Mouse (Mus musculus): ENCODE measurements around the gene Tmem8b. TPM values are rescaled to one million over a fixed set of nuclear protein-coding genes. Genes with fewer than 3 reads are reported as not detected.

The Tmem8b gene
- polyA plus RNA-seq, 1 experiment from 2014 or later: 3.3 TPM

- Histone ChIP-seq H3K27ac (no peak overlapping the region), H3K36me3 (no peaks in the 10 kb centered on the region), H3K4me3 (replicated peaks) (no peak overlapping the region), H3K27me3 (replicated peaks) (no peaks in the 10 kb centered on the region; the same call in 1 of the 2 replicates), H3K9me3 (no peaks in the 10 kb centered on the region), H3K4me1 (replicated peaks) (peaks cover 15% of the 10 kb centered on the region), H3K4me2 (replicated peaks) (no peak overlapping the region), H3K9ac (no peak overlapping the region)
- ATAC-seq: 0 out of 2 replicates have a peak, but pooled peaks have one; percentile 18
- WGBS: 13% methylated on average over 2 of the region's 2 CpGs
Measured at GRCm38 (mm10) chr4:43672070-43672469, 3.3 kb downstream of the Tmem8b start.

DNA sequence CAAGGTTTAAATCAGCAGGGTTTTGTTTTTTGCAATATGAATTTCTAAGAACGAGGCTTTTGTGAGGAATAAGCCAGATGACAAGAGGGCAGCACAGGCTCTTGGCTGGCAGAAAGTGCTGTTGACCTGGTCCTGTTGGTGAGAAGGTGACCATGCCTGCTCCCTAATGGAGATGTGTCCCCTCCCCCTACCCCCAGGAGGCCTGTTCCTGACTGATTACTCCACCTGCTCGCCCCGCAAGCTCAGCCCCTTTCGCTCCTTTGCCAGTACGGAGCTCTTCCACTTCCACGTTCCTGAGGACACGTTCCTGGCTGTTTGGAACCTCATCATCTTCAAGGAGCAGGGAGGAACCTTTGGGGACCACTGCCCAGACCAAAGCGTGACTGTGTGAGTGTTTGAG is 4.9 kb downstream of the Tmem8b start:
- Histone ChIP-seq H3K36me3 (no peaks in the 10 kb centered on the region), H3K4me3 (replicated peaks) (no peak overlapping the region), H3K4me2 (replicated peaks) (no peak overlapping the region), H3K27me3 (replicated peaks) (no peaks in the 10 kb centered on the region), H3K9ac (no peak overlapping the region), H3K4me1 (replicated peaks) (peaks cover 12% of the 10 kb centered on the region), H3K27ac (no peak overlapping the region), H3K9me3 (no peaks in the 10 kb centered on the region)
- no peak for ATAC-seq
- 77% methylated on average over 8 of the region's 8 CpGs for WGBS

GRCm38 (mm10) chr4:43674974-43675373 is 6.2 kb downstream of the Tmem8b start:
- H3K4me2 ChIP-seq (replicated peaks): no peak overlapping the region
- H3K4me3 ChIP-seq (replicated peaks): no peak overlapping the region
- no peaks in the 10 kb centered on the region for H3K9me3 ChIP-seq
- H3K27me3 ChIP-seq (replicated peaks): no peaks in the 10 kb centered on the region
- H3K27ac ChIP-seq: no peak overlapping the region
- H3K9ac ChIP-seq: no peak overlapping the region
- 0 out of 2 replicates have a peak, but pooled peaks cover 6% of the 10 kb centered on the region for H3K4me1 ChIP-seq (replicated peaks)
- ATAC-seq: peak; percentile 57
- no peaks in the 10 kb centered on the region for H3K36me3 ChIP-seq
- WGBS: 51% methylated on average over 5 of the region's 5 CpGs

DNA sequence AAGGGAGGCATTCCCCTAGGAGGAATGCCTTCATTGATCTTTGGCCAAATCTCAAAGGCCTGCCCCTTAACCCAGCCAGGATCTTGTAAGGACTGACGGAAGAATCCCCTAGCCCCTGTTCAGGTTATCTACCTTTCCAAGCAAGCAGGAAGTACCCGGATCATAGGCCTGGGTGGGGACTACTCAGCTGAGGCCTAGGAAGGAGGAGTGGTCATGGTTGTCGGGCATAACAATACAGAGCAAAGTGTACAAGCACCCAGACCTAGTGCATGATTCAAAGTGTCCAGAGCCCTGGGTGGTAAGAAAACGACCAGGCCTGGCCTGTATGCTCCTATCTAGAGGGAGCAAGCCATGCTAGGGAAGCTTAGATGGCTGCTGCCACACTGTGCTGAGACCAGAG is 6.8 kb downstream of the Tmem8b start:
- Histone ChIP-seq H3K9me3 (no peaks in the 10 kb centered on the region), H3K9ac (no peak overlapping the region), H3K36me3 (no peaks in the 10 kb centered on the region), H3K27ac (no peak overlapping the region), H3K4me2 (replicated peaks) (no peak overlapping the region), H3K4me3 (replicated peaks) (no peak overlapping the region), H3K4me1 (replicated peaks) (0 out of 2 replicates have a peak, but pooled peaks cover 4% of the 10 kb centered on the region), H3K27me3 (replicated peaks) (no peaks in the 10 kb centered on the region)
- ATAC-seq: peak; percentile 48
- WGBS: 63% methylated on average over 4 of the region's 4 CpGs

DNA sequence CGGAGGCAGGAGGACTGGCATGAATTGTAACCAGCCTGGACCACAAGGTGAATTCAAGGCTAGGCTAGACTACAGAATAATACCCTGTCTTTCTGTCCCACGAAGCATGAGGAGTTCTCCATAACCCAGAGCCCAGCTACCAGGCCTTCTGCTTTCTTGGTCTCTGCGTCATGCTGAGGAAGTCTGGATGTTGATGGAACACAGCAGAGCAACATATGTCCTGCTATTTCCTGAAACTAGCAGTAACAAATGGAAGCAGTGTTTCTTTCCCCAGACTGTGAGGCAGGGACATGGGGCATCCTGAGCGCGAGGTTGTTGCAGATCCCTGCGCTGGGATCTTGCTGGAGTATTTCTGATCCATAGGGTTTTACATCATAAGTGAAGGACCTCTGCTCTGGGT is 9.8 kb downstream of the Tmem8b start:
- no peak for ATAC-seq
- no peaks in the 10 kb centered on the region for H3K9me3 ChIP-seq
- WGBS: 83% methylated on average over 6 of the region's 6 CpGs

DNA sequence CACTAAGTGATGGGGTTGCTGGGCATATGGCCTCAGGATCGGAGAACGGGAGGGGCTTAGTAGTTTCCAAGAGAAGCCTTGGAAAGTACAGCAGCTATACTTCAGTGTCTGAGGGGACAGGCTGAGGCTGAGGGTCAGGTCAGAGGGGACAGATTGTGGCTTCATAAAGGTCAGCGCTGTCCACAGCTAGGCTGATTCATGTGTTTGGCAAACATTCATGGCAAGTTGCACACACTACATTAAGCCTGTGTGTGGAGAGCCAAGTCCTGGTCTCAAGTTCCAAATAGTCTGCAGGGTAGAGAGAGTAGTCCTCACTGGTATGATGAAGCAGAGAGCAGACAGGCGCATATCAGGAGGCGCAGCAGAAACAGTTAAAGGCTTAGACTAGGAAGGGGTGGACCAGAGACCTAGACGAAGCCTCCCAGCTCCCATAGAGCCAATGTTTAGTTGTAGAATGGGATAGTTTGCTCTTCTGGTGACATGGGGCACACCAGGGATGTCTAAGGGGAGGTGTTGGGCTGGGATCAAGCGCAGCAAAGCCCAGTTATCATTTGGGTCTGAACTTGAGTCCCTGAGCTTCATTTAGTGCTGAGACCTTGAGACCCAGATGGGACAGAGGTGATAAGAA is 10.8 kb downstream of the Tmem8b start:
- H3K4me1 ChIP-seq (replicated peaks): 0 out of 2 replicates have a peak, but pooled peaks cover 4% of the 10 kb centered on the region
- H3K36me3 ChIP-seq: peaks cover 6% of the 10 kb centered on the region; the same call in 1 of the 2 replicates
- no peak overlapping the region for H3K9ac ChIP-seq
- WGBS: 86% methylated on average over 7 of the region's 7 CpGs
- no peak overlapping the region for H3K4me2 ChIP-seq (replicated peaks)
- no peak overlapping the region for H3K27ac ChIP-seq
- no peaks in the 10 kb centered on the region for H3K27me3 ChIP-seq (replicated peaks)
- H3K4me3 ChIP-seq (replicated peaks): no peak overlapping the region
- no peaks in the 10 kb centered on the region for H3K9me3 ChIP-seq
- no peak for ATAC-seq

More for the DNA sequence above, 9.8 kb downstream of the Tmem8b start:
- H3K4me2 ChIP-seq (replicated peaks): no peak overlapping the region
- H3K4me3 ChIP-seq (replicated peaks): no peak overlapping the region
- no peak overlapping the region for H3K9ac ChIP-seq
- peaks cover 6% of the 10 kb centered on the region; the same call in 1 of the 2 replicates for H3K36me3 ChIP-seq
- H3K27me3 ChIP-seq (replicated peaks): no peaks in the 10 kb centered on the region
- H3K4me1 ChIP-seq (replicated peaks): 0 out of 2 replicates have a peak, but pooled peaks cover 4% of the 10 kb centered on the region
- H3K27ac ChIP-seq: no peak overlapping the region

GRCm38 (mm10) chr4:43690021-43690420 is 21.2 kb downstream of the Tmem8b start:
- WGBS: 94% methylated on average over 17 of the region's 17 CpGs
- no peak for ATAC-seq

GRCm38 (mm10) chr4:43691026-43691425 is 22.3 kb downstream of the Tmem8b start:
- Histone ChIP-seq H3K27me3 (replicated peaks) (no peaks in the 10 kb centered on the region), H3K4me3 (replicated peaks) (no peak overlapping the region), H3K4me2 (replicated peaks) (no peak overlapping the region), H3K4me1 (replicated peaks) (0 out of 2 replicates have a peak, but pooled peaks cover 3% of the 10 kb centered on the region), H3K36me3 (0 out of 2 replicates have a peak, but pooled peaks cover 2% of the 10 kb centered on the region), H3K9ac (no peak overlapping the region), H3K9me3 (no peaks in the 10 kb centered on the region), H3K27ac (no peak overlapping the region)
- WGBS: 75% methylated on average over 5 of the region's 5 CpGs
- no peak for ATAC-seq

More at GRCm38 (mm10) chr4:43690021-43690420, 21.2 kb downstream of the Tmem8b start:
- 0 out of 2 replicates have a peak, but pooled peaks cover 3% of the 10 kb centered on the region for H3K4me1 ChIP-seq (replicated peaks)
- no peak overlapping the region for H3K4me3 ChIP-seq (replicated peaks)
- no peaks in the 10 kb centered on the region for H3K9me3 ChIP-seq
- 0 out of 2 replicates have a peak, but pooled peaks cover 2% of the 10 kb centered on the region for H3K36me3 ChIP-seq
- no peaks in the 10 kb centered on the region for H3K27me3 ChIP-seq (replicated peaks)
- no peak overlapping the region for H3K27ac ChIP-seq
- no peak overlapping the region for H3K4me2 ChIP-seq (replicated peaks)
- H3K9ac ChIP-seq: no peak overlapping the region

GRCm38 (mm10) chr4:43693806-43694241 is 25.1 kb downstream of the Tmem8b start:
- 0 out of 2 replicates have a peak, but pooled peaks cover 2% of the 10 kb centered on the region for H3K36me3 ChIP-seq
- no peaks in the 10 kb centered on the region for H3K27me3 ChIP-seq (replicated peaks)
- H3K9ac ChIP-seq: no peak overlapping the region
- 64% methylated on average over 5 of the region's 5 CpGs for WGBS
- 0 out of 2 replicates have a peak, but pooled peaks cover 3% of the 10 kb centered on the region for H3K4me1 ChIP-seq (replicated peaks)
- 0 out of 2 replicates have a peak, but pooled peaks have one; percentile 63 for ATAC-seq
- no peak overlapping the region for H3K4me2 ChIP-seq (replicated peaks)
- no peak overlapping the region for H3K4me3 ChIP-seq (replicated peaks)
- H3K9me3 ChIP-seq: no peaks in the 10 kb centered on the region
- no peak overlapping the region for H3K27ac ChIP-seq

DNA sequence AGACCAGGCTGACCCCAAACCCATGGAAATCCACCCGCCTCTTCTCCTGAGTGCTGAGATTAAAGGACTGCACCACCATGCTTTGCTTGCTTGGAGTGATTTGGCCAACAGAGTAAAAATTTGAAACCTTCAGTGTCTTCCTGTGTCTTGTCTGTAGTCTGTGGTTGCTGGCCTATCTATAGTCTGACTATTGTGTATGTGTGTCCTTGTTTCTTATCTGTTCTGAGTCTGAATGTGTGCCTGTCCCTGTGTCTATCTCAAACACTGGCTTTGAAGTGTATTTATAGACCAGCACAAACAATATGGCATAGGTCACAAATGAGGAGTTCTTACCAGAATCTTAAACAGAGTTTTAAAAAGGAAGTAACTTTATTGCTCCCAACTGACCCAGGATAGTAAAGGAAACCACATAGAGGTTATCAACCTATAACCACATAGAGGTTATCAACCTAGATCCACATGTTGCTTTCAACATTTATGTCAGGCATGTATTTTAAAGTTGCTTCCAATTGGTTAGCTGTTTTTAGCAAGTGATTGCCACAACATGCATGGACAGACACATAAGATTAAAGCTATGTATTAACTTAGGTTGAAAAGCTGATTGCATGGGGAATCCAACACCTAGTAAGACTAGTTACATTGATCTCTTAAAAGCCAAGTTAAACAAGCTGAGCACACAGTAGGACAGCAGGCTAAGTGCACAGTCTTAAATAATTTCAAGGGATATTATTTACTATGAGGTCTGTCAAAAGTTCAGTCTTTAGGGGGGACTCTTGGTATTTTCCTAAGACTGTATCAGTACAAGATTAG is 25.9 kb downstream of the Tmem8b start:
- no peak overlapping the region for H3K4me2 ChIP-seq (replicated peaks)
- ATAC-seq: no peak
- 76% methylated on average over 1 of the region's 1 CpGs for WGBS

DNA sequence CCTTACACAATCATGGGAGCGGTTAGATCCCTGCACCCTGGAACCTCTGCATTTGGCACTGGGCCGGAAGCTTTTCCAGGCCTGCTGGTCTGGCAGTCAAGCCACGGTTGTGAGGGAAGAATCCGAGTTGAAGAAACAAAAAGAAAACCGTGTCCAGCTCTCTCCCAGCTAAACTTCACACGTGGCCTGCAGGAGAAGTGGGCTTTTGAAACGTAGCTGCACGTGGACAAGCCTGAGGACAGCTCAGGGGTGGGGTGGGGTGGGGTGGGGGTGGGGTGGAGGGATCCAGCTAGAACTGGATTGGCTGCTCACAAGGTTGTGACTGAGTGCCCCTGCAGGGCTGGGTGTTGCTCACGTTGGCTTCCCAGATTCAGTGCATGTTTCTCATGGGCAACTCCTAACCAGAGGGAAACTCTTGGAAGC is 26.5 kb downstream of the Tmem8b start:
- Histone ChIP-seq H3K27me3 (replicated peaks) (no peaks in the 10 kb centered on the region), H3K4me3 (replicated peaks) (no peak overlapping the region), H3K9me3 (no peaks in the 10 kb centered on the region), H3K27ac (no peak overlapping the region), H3K9ac (no peak overlapping the region), H3K36me3 (no peaks in the 10 kb centered on the region), H3K4me1 (replicated peaks) (0 out of 2 replicates have a peak, but pooled peaks cover 3% of the 10 kb centered on the region), H3K4me2 (replicated peaks) (no peak overlapping the region)
- ATAC-seq: peak; percentile 86
- 24% methylated on average over 9 of the region's 9 CpGs for WGBS

More for the DNA sequence above, 25.9 kb downstream of the Tmem8b start:
- Histone ChIP-seq H3K9ac (no peak overlapping the region), H3K4me3 (replicated peaks) (no peak overlapping the region), H3K36me3 (0 out of 2 replicates have a peak, but pooled peaks cover 2% of the 10 kb centered on the region), H3K27me3 (replicated peaks) (no peaks in the 10 kb centered on the region), H3K9me3 (no peaks in the 10 kb centered on the region), H3K4me1 (replicated peaks) (0 out of 2 replicates have a peak, but pooled peaks cover 3% of the 10 kb centered on the region), H3K27ac (no peak overlapping the region)

DNA sequence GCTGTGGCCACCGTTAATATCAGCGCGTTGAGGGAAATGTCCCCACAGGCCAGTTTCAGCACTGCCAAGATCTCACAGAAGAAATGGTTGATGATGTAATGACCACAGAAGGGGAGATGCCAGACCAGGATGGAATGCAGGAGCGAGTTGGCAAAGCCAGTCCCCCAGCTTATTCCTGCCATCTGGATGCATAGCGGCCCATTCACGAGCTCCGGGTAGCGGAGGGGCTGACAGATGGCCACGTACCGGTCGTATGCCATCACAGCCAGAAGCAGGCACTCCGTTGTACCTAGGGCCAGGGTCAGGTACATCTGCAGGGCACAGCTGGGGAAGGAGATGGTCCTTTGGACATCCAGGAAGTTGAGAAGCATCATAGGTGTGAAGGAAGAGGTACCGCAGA is 27.8 kb downstream of the Tmem8b start:
- no peak overlapping the region for H3K9ac ChIP-seq
- H3K27ac ChIP-seq: no peak overlapping the region
- no peaks in the 10 kb centered on the region for H3K27me3 ChIP-seq (replicated peaks)
- H3K4me1 ChIP-seq (replicated peaks): 0 out of 2 replicates have a peak, but pooled peaks cover 3% of the 10 kb centered on the region
- WGBS: 90% methylated on average over 13 of the region's 13 CpGs
- no peak for ATAC-seq
- no peaks in the 10 kb centered on the region for H3K36me3 ChIP-seq
- no peak overlapping the region for H3K4me2 ChIP-seq (replicated peaks)
- H3K4me3 ChIP-seq (replicated peaks): no peak overlapping the region
- no peaks in the 10 kb centered on the region for H3K9me3 ChIP-seq
